Mouse (Mus musculus) C2C12 (cell line): ENCODE data around the gene Bnip2. TPM values are rescaled to one million over a fixed set of nuclear protein-coding genes. Genes with fewer than 3 reads are reported as not detected.
"Not testable (repeated sequence)": the region's sequence is repeated elsewhere in the genome, so short reads cannot be mapped to it uniquely, and the experiment has no call there.

Source experiments
- H3K27me3 ChIP-seq: one replicate; pipeline ENCODE4 v1.6.1; 2011; ENCODE audit not compliant: control insufficient read depth, insufficient read depth, insufficient read length
- H3K36me3 ChIP-seq: one replicate; pipeline ENCODE4 v1.6.1; 2011; ENCODE audit not compliant: control insufficient read depth, insufficient read depth
- H3K4me3 ChIP-seq: one replicate; pipeline ENCODE4 v1.5.1; 2011; ENCODE audit warnings: mild to moderate bottlenecking, control low read depth; ENCODE audit not compliant: poor library complexity, insufficient read depth, severe bottlenecking
- H3K79me2 ChIP-seq: one replicate; pipeline ENCODE4 v1.6.1; 2011; ENCODE audit not compliant: control insufficient read depth, insufficient read depth
- H3K79me3 ChIP-seq: one replicate; pipeline ENCODE4 v1.6.1; 2011; ENCODE audit warnings: low read depth, control low read depth
- H3ac ChIP-seq: one replicate; pipeline ENCODE3; 2011; ENCODE audit warnings: low read depth; ENCODE audit not compliant: control insufficient read depth, insufficient read length
- CEBPB ChIP-seq: IDR thresholded peaks from one replicate; pipeline ENCODE4 v1.6.1; 2011; ENCODE audit warnings: low read depth, mild to moderate bottlenecking, control low read depth, moderate library complexity
- CTCF ChIP-seq: IDR thresholded peaks from one replicate; pipeline ENCODE4 v1.5.1; 2011; ENCODE audit not compliant: control insufficient read depth, insufficient read depth, insufficient read length
- FOSL1 ChIP-seq: IDR thresholded peaks from one replicate; pipeline ENCODE4 v1.8.0; 2011; ENCODE audit warnings: mild to moderate bottlenecking, low read length; ENCODE audit not compliant: poor library complexity, insufficient read depth, severe bottlenecking
- MAX ChIP-seq: IDR thresholded peaks from one replicate; pipeline ENCODE4 v1.6.1; 2011; ENCODE audit warnings: mild to moderate bottlenecking, control low read depth
- MYOD1 ChIP-seq: IDR thresholded peaks from one replicate; pipeline ENCODE4 v1.6.1; 2011; ENCODE audit warnings: low read depth; ENCODE audit not compliant: control insufficient read depth, insufficient read length
- MYOG ChIP-seq: IDR thresholded peaks from one replicate; pipeline ENCODE4 v1.6.1; 2011; ENCODE audit not compliant: control insufficient read depth, insufficient read length; ENCODE audit errors: extremely low read depth
- USF1 ChIP-seq: IDR thresholded peaks from one replicate; pipeline ENCODE4 v1.6.1; 2011; ENCODE audit warnings: low read depth, mild to moderate bottlenecking, control low read depth, moderate library complexity
- polyA plus RNA-seq: library from polyadenylated mRNA; unstranded; fragments of >200 nt; fragmentation: generic; extraction: Trizol; gene quantifications from one replicate; pipeline ENCODE4 v1.2.1, GENCODE M21; 2012; ENCODE audit warnings: missing spikeins

Bnip2 gene
- polyA plus RNA-seq, 1 experiment: 104 TPM

GRCm38 (mm10) chr9:70022083-70022482 is 32.8 kb downstream of the Bnip2 start:
- Histone ChIP-seq H3K79me2 (peaks cover 12% of the 10 kb centered on the region), H3K79me3 (peaks cover 2% of the 10 kb centered on the region), H3ac (no peak overlapping the region), H3K27me3 (no peaks in the 10 kb centered on the region), H3K36me3 (peaks cover 39% of the 10 kb centered on the region), H3K4me3 (no peak overlapping the region)
- TF ChIP-seq USF1: no peak
- no peak for TF ChIP-seq MAX
- no peak for TF ChIP-seq MYOG
- TF ChIP-seq CEBPB: no peak
- TF ChIP-seq FOSL1: no peak
- no peak for TF ChIP-seq MYOD1

- H3ac ChIP-seq: not testable (repeated sequence)
Observed at GRCm38 (mm10) chr9:70023615-70024014, 34.3 kb downstream of the Bnip2 start.

GRCm38 (mm10) chr9:70024648-70025047 is 35.4 kb downstream of the Bnip2 start:
- no peaks in the 10 kb centered on the region for H3K27me3 ChIP-seq

More at GRCm38 (mm10) chr9:70023615-70024014, 34.3 kb downstream of the Bnip2 start:
- not testable (repeated sequence) for H3K4me3 ChIP-seq, H3K27me3 ChIP-seq, H3K79me3 ChIP-seq
- peaks cover 39% of the 10 kb centered on the region for H3K36me3 ChIP-seq
- peaks cover 11% of the 10 kb centered on the region for H3K79me2 ChIP-seq

GRCm38 (mm10) chr9:70025365-70026012 is 36.2 kb downstream of the Bnip2 start:
- Histone ChIP-seq H3K4me3 (no peak overlapping the region), H3K27me3 (no peaks in the 10 kb centered on the region), H3K36me3 (peaks cover 27% of the 10 kb centered on the region), H3K79me2 (no peaks in the 10 kb centered on the region), H3K79me3 (no peaks in the 10 kb centered on the region), H3ac (no peak overlapping the region)
- TF ChIP-seq CTCF (no peak), MYOG (no peak), USF1 (no peak), MAX (no peak), FOSL1 (no peak), MYOD1 (peak; percentile 41), CEBPB (no peak)

More at GRCm38 (mm10) chr9:70024648-70025047, 35.4 kb downstream of the Bnip2 start:
- TF ChIP-seq MAX (no peak), FOSL1 (no peak), USF1 (no peak), MYOD1 (no peak)
- Histone ChIP-seq H3K4me3 (no peak overlapping the region), H3K79me2 (peaks cover 5% of the 10 kb centered on the region), H3K79me3 (no peaks in the 10 kb centered on the region), H3K36me3 (peaks cover 36% of the 10 kb centered on the region), H3ac (no peak overlapping the region)

GRCm38 (mm10) chr9:70032167-70032566 is 42.9 kb downstream of the Bnip2 start:
- TF ChIP-seq CTCF (no peak), MAX (no peak), USF1 (no peak), MYOG (no peak)
- Histone ChIP-seq H3ac (no peak overlapping the region), H3K4me3 (no peak overlapping the region), H3K27me3 (no peaks in the 10 kb centered on the region), H3K36me3 (no peaks in the 10 kb centered on the region), H3K79me2 (no peaks in the 10 kb centered on the region), H3K79me3 (no peaks in the 10 kb centered on the region)

- H3K36me3 ChIP-seq: no peaks in the 10 kb centered on the region
- H3K79me3 ChIP-seq: no peaks in the 10 kb centered on the region
- TF ChIP-seq MYOD1: no peak
- no peak for TF ChIP-seq MYOG
- TF ChIP-seq CTCF: no peak
- no peak for TF ChIP-seq USF1
- no peak for TF ChIP-seq FOSL1
- TF ChIP-seq CEBPB: no peak
- no peak for TF ChIP-seq MAX
- H3K79me2 ChIP-seq: no peaks in the 10 kb centered on the region
- H3K4me3 ChIP-seq: no peak overlapping the region
- no peak overlapping the region for H3ac ChIP-seq
- H3K27me3 ChIP-seq: no peaks in the 10 kb centered on the region
Observed at GRCm38 (mm10) chr9:70033056-70033455, 43.8 kb downstream of the Bnip2 start.
